Mouse (Mus musculus): ENCODE data around the gene Tmed8.
A peak's percentile ranks its signal among the peaks of the same experiment; 100 is the strongest.
"Not testable (repeated sequence)": the region's sequence is repeated elsewhere in the genome, so short reads cannot be mapped to it uniquely, and the experiment has no call there.

The Tmed8 gene

DNA sequence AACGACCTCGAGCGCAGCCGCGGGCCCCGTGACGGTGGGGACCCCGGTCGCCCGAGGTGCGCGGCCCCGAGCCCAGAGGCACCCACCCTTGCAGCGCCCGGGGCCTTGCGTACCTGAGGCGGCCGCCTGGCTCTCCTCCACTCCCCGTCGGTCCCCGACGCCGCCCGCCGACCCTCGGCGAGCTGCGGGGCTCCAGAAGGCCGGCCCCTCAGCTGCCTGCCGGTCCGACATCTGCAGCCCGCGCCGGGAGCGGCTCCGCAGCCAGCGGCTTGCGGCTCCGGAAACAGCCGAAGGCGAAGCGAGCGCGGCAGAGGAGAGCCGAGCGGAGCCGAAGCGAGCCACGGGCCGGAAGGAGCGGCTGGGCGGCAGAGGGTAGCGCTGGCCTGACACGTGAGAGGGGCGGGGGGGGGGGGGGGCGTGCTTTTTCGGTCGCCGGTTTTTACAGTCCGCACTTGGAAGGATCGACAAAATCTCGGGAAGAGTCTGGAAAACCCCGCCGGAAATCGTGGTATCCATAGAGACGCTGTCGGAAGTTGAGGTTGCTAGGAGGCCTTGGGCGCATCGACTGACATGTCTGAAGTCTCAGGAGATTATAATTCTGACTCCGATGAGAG, at the start of gene Tmed8:
Gene Tmed8 (minus strand): TSS at position 482 of the 614 bp plus-strand sequence.
- peak; percentile 74 to 79 for DNase-seq (ENCODE audit: low spot score in 2 of 2)

DNA sequence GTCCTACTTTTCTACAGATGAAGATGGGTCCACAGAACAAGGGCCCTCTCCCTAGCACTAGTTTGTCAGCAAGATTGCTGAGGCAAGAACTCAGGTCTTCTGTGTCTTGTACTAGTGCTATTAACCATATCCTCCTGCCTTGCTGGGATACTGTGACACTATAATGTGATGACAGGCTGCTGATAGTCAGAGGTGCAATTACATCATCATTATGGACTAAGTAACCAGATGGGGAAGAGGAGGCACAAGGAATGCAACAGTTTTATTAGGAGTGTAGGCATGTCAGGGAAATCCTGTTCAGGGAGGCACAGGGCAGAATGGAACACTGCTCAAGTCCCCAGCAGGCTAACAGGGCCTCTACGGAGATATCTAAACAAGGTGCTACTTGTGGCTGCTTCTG, 38.4 kb upstream of the Tmed8 start, which contains the start of gene Noxred1:
Gene Noxred1 (minus strand): TSS at position 101 of the 400 bp plus-strand sequence.
- no peak for DNase-seq (ENCODE audit: low spot score in 2 of 2)

DNA sequence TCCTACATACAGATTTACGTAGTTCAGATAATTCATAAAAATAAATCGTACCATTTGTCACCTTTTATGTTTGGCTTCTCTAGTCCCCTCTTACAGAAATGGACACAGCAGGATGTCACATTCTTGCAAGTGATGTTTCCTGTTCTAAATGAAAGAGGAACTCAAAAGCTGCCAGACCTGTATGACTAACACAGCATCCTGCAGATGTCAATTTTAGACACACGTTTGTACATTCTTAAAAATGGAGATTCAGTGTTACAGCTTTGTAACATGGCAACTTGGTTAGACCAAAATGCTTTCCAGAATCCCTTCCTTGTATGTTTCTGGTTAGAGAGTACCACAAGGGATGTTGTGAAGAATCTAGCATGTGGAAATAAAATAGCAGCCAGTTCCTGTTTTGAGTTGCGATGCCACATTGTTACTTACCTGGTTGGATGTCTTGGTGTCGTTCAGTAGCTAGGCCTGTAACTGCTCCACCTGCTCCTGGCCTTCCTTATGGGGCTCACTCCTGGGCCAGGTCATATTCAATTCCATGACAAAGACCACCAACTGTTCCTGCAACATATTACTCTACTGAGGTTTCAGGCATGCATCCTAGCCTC, 36.7 kb upstream of the Tmed8 start:
- no peak for DNase-seq (ENCODE audit: low spot score in 2 of 2)

DNA sequence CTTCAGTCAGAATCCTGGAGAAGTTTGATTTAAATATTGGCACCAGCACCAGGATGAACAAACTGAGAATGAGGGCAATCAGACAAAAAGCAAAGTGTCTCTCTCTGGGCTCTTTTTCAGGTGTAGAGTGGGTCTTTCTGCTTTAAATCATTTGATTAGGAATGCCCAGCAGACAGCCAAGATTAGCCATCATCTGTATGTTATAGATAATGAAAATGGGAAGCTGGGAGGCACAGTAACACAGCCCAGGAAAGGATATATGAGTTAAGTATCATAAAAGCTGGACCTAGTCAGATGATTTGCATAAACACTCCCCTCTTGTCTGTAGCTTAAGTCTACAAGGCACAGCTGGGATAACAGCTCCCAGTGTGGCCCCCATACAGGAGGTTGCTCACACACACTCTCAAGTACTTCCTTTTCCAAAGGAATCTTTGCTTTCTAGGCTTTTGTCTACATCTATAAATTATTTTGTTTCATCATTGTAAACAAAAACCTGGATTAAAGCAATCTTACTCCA, 30.2 kb upstream of the Tmed8 start:
- DNase-seq (ENCODE audit: low spot score in 2 of 2) = no peak

DNA sequence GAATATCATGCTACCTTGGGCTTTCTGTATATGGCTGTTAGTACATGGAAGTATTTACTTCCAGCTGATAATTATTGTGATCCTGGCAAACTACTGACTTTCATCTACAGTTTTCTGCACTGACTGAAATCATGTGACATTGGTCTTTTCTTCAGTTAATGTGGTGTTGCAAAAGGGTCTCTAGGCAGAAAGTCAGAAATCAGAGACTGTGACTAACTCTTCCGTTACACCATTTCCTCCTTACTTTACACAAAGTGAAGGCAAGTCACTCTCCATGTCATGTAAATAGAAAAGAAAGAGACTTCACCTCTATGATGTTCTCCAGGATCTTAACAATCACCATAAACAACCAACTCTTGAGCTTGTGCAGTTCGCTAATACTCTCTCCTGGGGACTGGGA, 29.4 kb upstream of the Tmed8 start:
- DNase-seq (ENCODE audit: low spot score in 2 of 2) = no peak

DNA sequence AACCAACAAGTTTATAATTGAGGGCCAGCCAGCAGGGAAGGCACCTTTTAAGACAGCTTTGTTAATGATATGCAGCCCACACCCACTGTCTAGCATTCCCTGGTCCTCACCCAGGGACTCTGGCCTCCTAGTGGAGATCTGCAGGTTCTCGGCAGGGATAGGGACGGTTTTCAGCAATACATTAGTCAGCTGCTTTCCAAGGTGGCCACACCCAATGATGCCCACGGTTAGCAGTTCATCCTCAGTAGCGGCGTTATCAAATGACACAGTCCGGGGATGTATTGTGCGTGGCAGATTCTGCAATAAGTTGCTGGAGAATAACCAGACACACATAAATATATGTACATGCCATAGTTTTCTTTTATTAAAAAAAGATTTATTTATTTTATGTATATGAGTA, 26.5 kb upstream of the Tmed8 start:
- DNase-seq (ENCODE audit: low spot score in 2 of 2) = no peak

DNA sequence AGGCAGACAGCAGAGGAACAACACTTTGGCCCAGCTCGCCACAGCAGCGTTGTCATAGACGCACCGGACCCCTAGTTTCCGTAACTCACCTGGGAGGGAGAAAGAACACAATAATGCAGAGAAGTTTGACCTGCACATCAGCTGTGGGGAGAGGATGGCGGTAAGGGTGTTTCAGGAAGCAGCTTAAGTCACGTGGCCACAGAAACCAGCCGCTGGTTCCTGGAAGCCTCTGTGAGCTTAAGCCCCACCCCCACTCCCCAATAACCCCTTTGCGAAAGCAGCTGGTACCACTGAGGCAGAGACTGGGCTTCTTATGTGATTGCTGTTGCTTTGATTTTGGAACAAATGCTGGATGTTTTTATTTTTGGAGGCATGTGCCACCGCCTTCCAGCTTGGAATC, 24.7 kb upstream of the Tmed8 start:
- no peak for DNase-seq (ENCODE audit: low spot score in 2 of 2)

DNA sequence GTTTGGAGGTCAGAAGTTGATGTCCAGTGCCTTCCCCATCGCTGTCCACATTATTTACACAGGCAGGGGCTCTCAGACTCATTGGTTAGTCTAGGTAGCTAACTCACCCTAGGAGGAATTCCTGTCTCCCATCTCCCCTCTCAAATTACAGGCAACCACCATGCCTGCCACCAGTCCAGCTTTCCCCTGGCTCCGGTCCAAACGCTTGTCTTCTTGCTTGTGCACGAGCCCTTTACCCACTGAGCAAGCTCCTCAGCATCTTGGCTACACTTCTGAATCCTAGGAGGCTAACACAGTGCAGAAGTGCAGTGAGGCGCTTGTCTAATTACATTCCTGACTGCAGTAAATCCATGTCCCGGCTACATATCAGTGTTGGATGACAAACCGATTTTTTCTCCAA, 19.1 kb upstream of the Tmed8 start:
- DNase-seq (ENCODE audit: low spot score in 2 of 2) = no peak

DNA sequence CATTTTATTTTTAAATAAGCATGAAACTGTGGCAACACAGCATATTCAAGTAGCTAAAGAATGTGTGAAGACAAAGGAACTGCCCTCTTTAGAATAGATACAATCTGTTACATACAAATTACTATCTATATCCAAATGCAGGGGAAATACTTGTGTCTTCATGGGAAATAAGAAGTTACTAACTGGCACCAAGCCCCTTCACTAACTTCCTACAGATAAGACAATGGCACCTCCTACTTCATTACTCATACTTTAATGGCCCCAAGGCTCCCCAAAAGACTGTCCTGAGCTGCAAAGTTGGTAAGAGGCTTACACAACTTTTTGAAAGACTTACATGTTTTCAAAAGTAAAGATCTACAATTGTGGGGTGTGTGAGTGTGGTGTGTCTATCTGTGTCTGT, 17.3 kb upstream of the Tmed8 start:
- DNase-seq (ENCODE audit: low spot score in 2 of 2) = no peak

DNA sequence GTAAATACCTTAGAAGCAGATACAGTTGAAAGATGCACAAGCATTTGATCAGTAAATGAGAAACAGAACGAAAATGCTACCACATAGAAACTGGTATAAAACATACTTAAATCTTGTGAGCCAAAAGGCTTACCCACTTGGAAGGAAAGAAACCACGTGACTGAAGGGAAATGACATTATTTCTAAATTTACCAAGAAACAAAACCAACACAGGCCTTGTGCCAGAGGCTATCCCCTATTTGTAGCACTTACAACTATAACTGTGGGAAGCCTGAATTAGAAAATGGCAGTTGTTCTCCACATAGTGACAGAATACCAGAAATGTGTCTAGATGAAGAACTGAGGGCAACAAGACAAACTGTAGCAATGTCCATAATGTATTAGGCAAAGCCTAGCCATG, 15.8 kb upstream of the Tmed8 start:
- no peak for DNase-seq (ENCODE audit: low spot score in 2 of 2)

DNA sequence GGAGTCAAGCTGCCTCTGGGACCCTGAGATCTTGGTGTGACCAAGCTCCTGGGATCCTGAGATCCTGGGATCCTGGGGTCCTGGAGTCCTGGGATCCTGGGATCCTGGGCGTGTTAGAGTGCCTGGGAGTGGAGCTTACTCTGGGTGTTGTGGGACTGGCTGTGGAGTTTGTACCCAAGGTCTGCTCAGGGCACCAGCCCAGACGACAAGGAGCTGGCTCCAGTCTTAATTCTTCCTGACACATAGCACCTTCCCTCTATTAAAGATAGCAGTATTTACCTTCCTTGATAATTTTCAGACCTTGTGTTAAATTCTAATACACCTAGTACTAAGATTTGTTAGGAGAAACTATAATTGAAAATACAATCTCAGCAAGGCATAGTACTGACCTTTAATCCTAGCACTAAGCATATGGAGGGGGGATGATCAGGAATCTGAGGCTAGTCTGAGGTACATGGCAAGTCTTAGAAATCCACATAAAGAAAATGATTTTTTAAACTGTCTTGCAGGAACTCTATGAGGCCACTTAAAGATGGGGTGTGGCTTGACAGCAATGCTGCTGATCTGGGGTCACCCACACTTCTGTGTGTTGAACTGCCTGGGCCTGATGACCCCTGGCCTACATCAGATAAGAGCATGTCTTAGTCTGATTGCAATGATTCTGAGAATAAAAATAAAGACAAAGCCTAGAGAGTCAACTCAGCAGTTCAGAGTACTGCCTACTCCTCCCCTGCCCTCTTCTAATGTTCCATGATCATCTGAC, 12.8 kb upstream of the Tmed8 start:
- DNase-seq (ENCODE audit: low spot score in 2 of 2) = no peak

DNA sequence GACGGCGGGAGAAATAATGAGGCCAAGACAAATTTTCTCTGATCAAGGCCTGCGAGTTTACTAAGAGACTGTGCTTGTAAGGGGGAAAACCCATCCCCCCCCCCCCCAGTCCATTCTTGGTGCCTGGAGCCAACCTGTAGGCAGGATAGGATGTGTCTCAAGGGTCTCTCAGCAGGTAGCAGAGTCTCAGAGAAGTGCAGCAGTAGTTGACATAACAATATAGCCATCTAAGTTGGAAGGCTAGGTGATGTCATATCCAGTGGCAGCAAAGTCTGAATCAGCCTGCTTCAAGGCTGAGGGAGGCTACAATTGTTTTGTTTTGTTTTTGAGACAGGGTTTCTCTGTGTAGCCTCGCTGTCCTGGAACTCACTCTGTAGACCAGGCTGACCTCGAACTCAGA, 5.5 kb upstream of the Tmed8 start:
- DNase-seq (ENCODE audit: low spot score in 2 of 2) = not testable (repeated sequence)

DNA sequence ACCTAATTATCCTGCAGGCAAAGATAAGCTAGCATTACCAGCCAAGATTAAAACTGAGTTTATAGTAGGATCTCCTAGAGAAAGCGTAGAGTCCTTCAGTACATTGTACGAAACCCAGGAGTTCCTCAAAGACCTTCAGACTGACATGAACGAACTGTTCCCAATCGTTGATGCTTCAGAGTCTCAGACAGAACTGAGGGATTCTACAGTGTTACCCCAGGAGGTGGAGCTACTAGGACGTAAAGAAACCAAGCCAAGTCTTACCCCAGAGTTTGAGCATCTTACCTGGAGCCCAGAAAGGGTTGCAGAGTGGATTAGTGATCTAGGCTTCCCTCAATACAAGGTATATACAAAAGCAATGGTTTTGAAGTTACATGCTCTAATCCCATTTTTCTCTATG, 1.4 kb upstream of the Tmed8 start:
- no peak for DNase-seq (ENCODE audit: low spot score in 2 of 2)

DNA sequence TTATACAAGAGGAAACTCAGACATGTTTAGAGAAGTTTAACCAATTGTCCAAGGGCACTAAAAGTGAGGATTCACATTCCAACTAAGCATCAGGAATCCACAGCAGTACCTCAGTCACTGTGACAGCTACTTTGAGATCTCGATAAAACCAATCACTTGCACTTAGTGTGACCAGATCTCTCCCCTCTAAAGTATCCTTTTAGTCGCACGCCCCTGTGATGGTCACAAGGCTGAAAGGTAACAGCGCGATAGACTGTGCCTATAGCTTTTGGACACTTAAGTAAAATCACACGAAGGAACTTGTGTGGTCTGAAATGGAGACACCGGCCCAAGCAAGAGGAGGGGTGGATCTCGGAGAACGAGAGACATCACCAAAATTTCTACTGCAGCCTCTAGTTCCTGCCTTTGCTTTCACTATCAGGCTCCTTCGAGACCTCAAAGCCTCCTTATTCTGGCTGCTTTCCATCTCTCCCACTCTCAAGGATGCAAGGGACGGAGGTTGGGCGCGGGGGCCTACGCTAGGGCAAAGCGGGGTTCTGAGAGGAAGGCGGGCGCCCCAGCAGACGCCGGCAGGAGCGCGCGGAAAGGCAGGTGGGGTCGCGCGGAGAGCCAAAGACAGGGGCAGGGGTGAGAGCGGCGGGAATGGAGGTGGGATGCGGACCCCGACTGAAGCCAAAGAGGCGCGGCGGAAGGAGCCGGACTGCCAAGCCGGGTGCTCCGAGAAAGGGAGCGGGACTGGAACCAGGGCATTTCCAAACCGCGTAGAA, 865 bp downstream of the Tmed8 start, which contains the start of gene Samd15:
Gene Samd15 (plus strand): TSS at position 518 of the 767 bp plus-strand sequence.
- peak in 1 of 2 experiments; percentile 22 for DNase-seq (ENCODE audit: low spot score in 2 of 2)

DNA sequence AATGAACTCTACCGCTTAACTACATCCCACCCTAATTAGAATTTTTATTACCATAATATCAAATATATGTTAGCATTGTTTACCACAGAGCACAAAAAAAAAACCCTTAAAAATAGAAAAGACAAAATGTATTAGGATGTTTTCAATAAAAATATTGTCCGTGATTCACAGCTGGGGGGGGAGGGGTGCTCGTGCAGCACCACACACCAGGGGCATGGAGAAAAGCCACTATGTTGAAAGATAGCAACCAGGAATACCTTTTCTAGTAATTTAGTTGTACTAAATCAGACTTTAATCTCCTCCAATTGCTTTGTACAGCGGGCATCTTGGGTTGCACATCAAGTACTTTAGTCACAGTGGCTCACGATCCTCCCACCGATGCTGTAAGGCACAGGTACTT, 1.5 kb downstream of the Tmed8 start:
- DNase-seq (ENCODE audit: low spot score in 2 of 2) = no peak

DNA sequence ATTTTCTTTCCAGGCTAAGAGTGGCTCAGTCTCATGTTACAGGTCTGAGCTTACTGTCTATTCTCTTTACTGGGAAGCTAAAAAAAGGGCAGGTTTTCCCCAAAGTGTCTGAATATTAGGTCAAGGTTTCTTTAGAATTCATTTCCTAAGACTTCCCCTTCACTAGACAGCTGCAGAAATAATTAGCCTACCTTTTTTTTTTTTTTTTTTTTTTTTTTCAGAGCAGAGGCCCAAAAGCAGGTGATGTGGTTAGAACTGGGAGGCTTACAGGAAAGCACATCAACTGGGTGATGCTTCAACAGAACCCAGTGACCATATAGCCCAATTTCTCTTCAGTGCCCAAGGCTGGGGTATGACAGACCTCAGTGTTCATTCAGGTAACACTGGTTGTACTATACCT, 3.9 kb downstream of the Tmed8 start:
- DNase-seq (ENCODE audit: low spot score in 2 of 2) = no peak

DNA sequence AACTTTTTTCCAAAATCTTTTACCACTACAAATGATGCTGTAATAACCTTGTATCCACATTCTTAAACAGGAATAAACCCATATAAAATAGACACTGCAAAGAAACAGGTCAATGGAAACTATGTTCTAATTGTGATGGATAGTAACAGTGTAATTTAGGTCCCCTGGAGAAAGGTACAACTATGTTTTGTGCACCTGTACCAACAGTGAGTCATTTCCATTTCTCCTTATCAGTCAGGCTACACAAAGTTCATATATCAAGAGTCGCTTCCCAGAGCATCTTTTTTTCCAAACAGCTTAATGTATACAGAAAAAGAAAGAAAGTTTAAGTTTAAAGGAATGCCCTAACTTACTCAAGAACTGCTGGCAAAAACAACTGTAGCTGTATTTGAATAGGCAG, 5.2 kb downstream of the Tmed8 start:
- no peak for DNase-seq (ENCODE audit: low spot score in 2 of 2)

DNA sequence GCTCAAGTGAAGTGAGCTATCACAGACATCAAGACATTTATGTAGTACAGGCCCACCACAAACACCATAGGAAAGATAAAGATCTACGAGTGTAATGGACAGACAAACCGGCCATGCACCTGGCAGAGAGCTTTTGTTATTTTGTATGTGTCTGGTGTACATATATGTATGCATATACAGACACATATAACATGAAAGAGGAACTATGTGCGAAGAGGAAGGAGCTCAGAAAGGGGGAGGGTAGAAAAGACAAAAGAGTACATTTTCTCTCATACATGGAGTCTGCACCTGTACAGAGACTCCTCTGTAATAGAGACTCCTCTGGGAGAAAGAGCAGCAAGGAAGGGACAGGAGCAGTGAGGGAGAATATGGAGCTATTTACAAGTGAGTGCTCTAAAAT, 7.2 kb downstream of the Tmed8 start:
- no peak for DNase-seq (ENCODE audit: low spot score in 2 of 2)

DNA sequence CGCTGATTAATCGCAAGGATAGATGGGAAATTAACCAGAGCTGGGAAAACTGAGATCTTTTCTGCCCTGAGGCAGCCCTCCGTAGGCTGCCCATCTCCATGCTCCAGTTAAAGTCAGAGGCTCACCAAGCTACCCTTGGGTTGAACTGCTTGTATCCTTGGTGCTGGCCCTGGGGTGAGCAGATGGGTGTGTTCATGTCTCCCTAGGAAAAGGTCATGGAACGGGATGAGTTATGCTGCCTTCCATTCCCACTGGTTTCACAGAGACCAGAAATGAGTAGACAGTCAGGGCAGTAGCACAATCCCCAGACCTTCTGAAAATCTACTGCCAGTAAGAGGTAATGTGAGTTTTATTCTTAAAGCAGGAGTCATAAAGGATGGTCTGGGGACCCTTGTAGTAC, 22.6 kb downstream of the Tmed8 start:
- DNase-seq (ENCODE audit: low spot score in 2 of 2) = no peak

DNA sequence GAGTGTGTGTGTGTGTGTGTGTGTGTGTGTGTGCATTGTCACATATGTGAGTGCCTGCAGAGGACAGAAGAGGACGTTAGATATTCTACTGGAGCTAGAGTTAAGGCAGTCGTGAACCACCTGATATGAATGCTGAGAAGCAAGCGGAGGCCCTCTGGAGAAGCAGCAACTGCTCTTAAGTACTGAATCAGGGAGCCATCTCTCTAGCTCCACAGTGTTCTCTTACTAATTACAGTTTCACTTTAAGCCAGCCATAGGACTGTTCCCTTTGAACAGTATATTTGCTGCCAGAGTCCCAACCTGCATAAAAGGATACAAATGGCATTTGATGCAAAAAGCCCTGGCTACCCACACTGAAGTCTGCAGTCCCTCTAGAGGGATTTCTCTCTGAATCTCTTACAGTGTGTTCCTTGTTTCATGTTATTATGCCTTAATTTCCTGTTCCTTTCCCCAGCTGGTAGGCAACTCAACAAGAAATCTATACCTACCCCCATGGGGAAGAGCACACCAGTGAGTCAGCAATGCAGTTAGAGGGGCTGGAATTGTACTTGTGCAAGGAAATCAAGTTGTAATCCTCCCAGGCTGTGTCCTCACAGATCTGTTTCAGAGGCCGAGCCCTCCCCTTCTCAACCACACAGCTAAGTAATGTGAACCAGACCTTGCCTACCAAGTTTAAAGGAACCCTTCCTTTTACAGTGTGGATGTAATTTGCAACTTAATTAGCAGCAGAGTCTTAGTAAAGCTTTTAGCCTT, 24.9 kb downstream of the Tmed8 start:
- no peak for DNase-seq (ENCODE audit: low spot score in 2 of 2)

DNA sequence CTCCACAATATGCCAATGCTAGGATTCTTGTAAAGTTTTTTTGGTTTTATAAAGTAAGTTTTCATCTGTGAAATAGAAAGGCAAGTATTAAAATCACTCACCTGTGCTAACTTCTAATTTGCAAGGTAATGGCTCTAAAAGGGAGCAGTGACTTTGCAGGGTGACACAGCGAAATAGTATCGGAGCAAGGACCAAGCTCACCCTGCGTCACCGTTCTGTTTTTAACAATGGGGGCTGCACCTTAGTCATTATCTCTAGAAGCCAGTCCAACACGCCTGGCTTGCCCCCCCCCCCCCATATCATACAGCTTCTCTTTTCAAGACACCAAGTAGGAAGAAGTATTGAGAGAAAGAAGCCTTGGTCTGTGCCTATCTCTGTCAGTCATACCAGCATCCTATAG, 39.4 kb downstream of the Tmed8 start:
- DNase-seq (ENCODE audit: low spot score in 2 of 2) = no peak

Measured in frontal cortex, postnatal 10 days (tissue).